Mouse (Mus musculus) spleen, postnatal 4 days (tissue): ENCODE data around the gene Scyl1.
A peak's percentile ranks its signal among the peaks of the same experiment; 100 is the strongest.

Source experiments
- DNase-seq, 2 experiments: peaks; one replicate each; pipeline ENCODE4 v3.0.0; 2022; ENCODE audit warnings: low spot score in 2 of 2

Gene Scyl1

GRCm38 (mm10) chr19:5742241-5742641 is 29.0 kb downstream of the Scyl1 start:
- no peak for DNase-seq

GRCm38 (mm10) chr19:5741641-5742240 is 29.5 kb downstream of the Scyl1 start:
- DNase-seq, result no peak

- DNase-seq, result no peak
Measured at GRCm38 (mm10) chr19:5740320-5741317, 30.6 kb downstream of the Scyl1 start, which contains the start of gene Ltbp3. Gene Ltbp3 (plus strand): TSS chr19:5740904.

- DNase-seq, result no peak
Measured at GRCm38 (mm10) chr19:5739446-5739845, 31.8 kb downstream of the Scyl1 start.

GRCm38 (mm10) chr19:5734325-5734724 is 36.9 kb downstream of the Scyl1 start:
- DNase-seq, result no peak

GRCm38 (mm10) chr19:5731264-5731978 is 39.8 kb downstream of the Scyl1 start:
- DNase-seq, result peak; percentile 88 to 91

GRCm38 (mm10) chr19:5730314-5731186 is 40.7 kb downstream of the Scyl1 start:
- DNase-seq, result peak in 1 of 2 experiments; percentile 65

GRCm38 (mm10) chr19:5729444-5729815 is 41.8 kb downstream of the Scyl1 start, which contains the start of gene Fam89b:
Gene Fam89b (minus strand): TSS chr19:5729653.
- peak; percentile 92 to 94 for DNase-seq

- DNase-seq, result peak; percentile 60 to 83
Measured at GRCm38 (mm10) chr19:5728631-5729443, 42.4 kb downstream of the Scyl1 start.

- DNase-seq, result peak; percentile 93 to 99
Measured at GRCm38 (mm10) chr19:5727701-5728100, 43.5 kb downstream of the Scyl1 start.

GRCm38 (mm10) chr19:5726961-5727578 is 44.1 kb downstream of the Scyl1 start:
- peak in 1 of 2 experiments; percentile 66 for DNase-seq

GRCm38 (mm10) chr19:5725767-5726515 is 45.3 kb downstream of the Scyl1 start, which contains the start of gene Ehbp1l1:
Gene Ehbp1l1 (minus strand): TSS chr19:5726317.
- peak; percentile 86 to 94 for DNase-seq

GRCm38 (mm10) chr19:5725029-5725707 is 46.1 kb downstream of the Scyl1 start:
- DNase-seq, result peak; percentile 53 to 81

- DNase-seq, result peak; percentile 86 to 90
Measured at GRCm38 (mm10) chr19:5724549-5724941, 46.7 kb downstream of the Scyl1 start.

GRCm38 (mm10) chr19:5723934-5724548 is 47.2 kb downstream of the Scyl1 start:
- DNase-seq, result no peak

GRCm38 (mm10) chr19:5722848-5723425 is 48.3 kb downstream of the Scyl1 start:
- peak in 1 of 2 experiments; percentile 69 for DNase-seq

- no peak for DNase-seq
Measured at GRCm38 (mm10) chr19:5721233-5721632, 50.0 kb downstream of the Scyl1 start.
